Mouse (Mus musculus) G1E (cell line): ENCODE results near the gene Cdkn2c.

Experiments used
- CTCF ChIP-seq: IDR thresholded peaks from 2 replicates; pipeline ENCODE4 v1.5.1; 2012; ENCODE audit warnings: low read depth, low read length, inconsistent platforms, mixed read lengths
- GATA1 ChIP-seq: IDR thresholded peaks from 2 replicates; pipeline ENCODE4 v1.6.1; 2012; ENCODE audit warnings: borderline replicate concordance, low read length, inconsistent platforms, mixed read lengths
- GATA2 ChIP-seq: IDR thresholded peaks from 2 replicates; pipeline ENCODE4 v1.6.1; 2012; ENCODE audit warnings: low read depth, low read length, inconsistent platforms, borderline replicate concordance
- POLR2AphosphoS5 ChIP-seq: IDR thresholded peaks from 2 replicates; pipeline ENCODE4 v1.6.1; 2012; ENCODE audit warnings: low read depth, low read length, inconsistent platforms; ENCODE audit not compliant: insufficient replicate concordance
- TAL1 ChIP-seq: conservative IDR thresholded peaks from 2 replicates; pipeline ENCODE4 v1.6.1; 2012; ENCODE audit warnings: low read depth, low read length, inconsistent platforms, mixed read lengths

DNA sequence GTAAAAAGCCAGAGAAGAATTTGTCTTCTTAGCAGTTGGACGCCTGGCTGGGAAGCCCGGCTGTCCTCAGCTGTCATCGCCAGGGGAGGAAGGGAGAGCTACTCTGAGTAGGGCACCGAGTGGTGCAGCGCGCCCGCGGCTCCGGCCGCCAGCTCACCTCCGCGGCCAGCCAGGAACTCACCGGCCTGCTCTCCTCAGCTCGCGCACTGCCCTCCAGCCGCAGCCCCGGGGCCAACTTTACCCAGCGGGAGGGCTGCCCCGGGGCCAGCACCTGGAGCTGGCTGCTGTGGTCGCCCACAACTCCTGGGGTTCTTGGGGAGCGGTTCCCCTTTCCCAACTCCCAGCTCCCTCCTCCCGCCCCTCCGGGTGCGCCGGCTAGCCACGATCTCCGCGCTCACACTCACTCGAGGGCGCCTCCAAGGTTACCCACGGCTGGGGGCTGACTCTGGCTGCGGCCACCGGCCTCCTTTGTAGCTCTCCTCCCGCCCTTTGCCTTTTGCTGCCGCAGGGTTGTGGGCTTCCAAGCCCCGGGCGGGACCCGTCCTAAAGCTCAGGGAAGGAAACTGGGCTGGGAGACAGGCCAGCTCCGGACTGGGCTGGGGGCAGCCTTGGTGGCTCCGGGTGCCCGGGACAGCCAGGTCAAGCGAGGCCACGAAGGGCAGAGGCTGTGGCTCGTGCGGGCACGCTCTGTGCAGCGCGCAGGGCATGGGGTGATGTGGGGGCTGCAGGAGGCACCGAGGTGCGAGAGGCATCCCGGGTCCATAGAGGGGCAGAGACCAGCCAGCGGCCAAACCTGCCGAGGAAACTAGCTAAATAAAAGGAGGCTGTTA is 9.8 kb downstream of the Cdkn2c start:
- TF ChIP-seq CTCF (no peak), TAL1 (no peak), GATA2 (no peak), GATA1 (no peak), POLR2AphosphoS5 (no peak)
